Mouse (Mus musculus): ENCODE results near the gene Ccdc62. TPM values are rescaled to one million over a fixed set of nuclear protein-coding genes. Genes with fewer than 3 reads are reported as not detected.

Gene Ccdc62
- polyA plus RNA-seq, 1 experiment from 2014 or later: 5.1 TPM

- peaks cover 5% of the 10 kb centered on the region; the same call in 1 of the 2 replicates for H3K27me3 ChIP-seq
- no peak overlapping the region for H3K27ac ChIP-seq
- no peak overlapping the region for H3K9ac ChIP-seq (replicated peaks)
- 87% methylated on average over 9 of the region's 9 CpGs for WGBS
- no peak overlapping the region for H3K4me2 ChIP-seq (replicated peaks)
- no peak overlapping the region for H3K4me3 ChIP-seq (replicated peaks)
- no peak for ATAC-seq
- H3K9me3 ChIP-seq: no peaks in the 10 kb centered on the region
- peaks cover 13% of the 10 kb centered on the region for H3K4me1 ChIP-seq (replicated peaks)
- H3K36me3 ChIP-seq: no peaks in the 10 kb centered on the region
Measured at GRCm38 (mm10) chr5:123985434-123985833, 55.0 kb downstream of the Ccdc62 start.

- ATAC-seq: no peak
Measured at GRCm38 (mm10) chr5:123986925-123987324, 56.4 kb downstream of the Ccdc62 start.

GRCm38 (mm10) chr5:123987511-123987910 lies 57.0 kb downstream of the Ccdc62 start:
- Histone ChIP-seq H3K27me3 (peaks cover 17% of the 10 kb centered on the region), H3K4me2 (replicated peaks) (no peak overlapping the region), H3K9me3 (no peaks in the 10 kb centered on the region), H3K9ac (replicated peaks) (no peak overlapping the region), H3K27ac (no peak overlapping the region), H3K4me3 (replicated peaks) (no peak overlapping the region), H3K36me3 (no peaks in the 10 kb centered on the region), H3K4me1 (replicated peaks) (peaks cover 26% of the 10 kb centered on the region)
- ATAC-seq: no peak
- WGBS: 80% methylated on average over 4 of the region's 4 CpGs

More at GRCm38 (mm10) chr5:123986925-123987324, 56.4 kb downstream of the Ccdc62 start:
- peaks cover 21% of the 10 kb centered on the region for H3K4me1 ChIP-seq (replicated peaks)
- H3K9ac ChIP-seq (replicated peaks): no peak overlapping the region
- H3K4me3 ChIP-seq (replicated peaks): no peak overlapping the region
- no peak overlapping the region for H3K27ac ChIP-seq
- H3K4me2 ChIP-seq (replicated peaks): no peak overlapping the region
- WGBS: 94% methylated on average over 2 of the region's 2 CpGs
- no peaks in the 10 kb centered on the region for H3K9me3 ChIP-seq
- no peaks in the 10 kb centered on the region for H3K36me3 ChIP-seq
- H3K27me3 ChIP-seq: peaks cover 12% of the 10 kb centered on the region

GRCm38 (mm10) chr5:123989941-123990885 lies 59.7 kb downstream of the Ccdc62 start:
- H3K4me2 ChIP-seq (replicated peaks): no peak overlapping the region
- H3K9ac ChIP-seq (replicated peaks): no peak overlapping the region
- H3K36me3 ChIP-seq: no peaks in the 10 kb centered on the region
- peaks cover 26% of the 10 kb centered on the region for H3K4me1 ChIP-seq (replicated peaks)
- no peak overlapping the region for H3K4me3 ChIP-seq (replicated peaks)
- H3K27me3 ChIP-seq: peaks cover 17% of the 10 kb centered on the region
- no peaks in the 10 kb centered on the region for H3K9me3 ChIP-seq
- ATAC-seq: 0 out of 2 replicates have a peak, but pooled peaks have one; percentile 9
- no peak overlapping the region for H3K27ac ChIP-seq
- WGBS: 60% methylated on average over 20 of the region's 20 CpGs

- 83% methylated on average over 6 of the region's 6 CpGs for WGBS
Measured at GRCm38 (mm10) chr5:123991321-123991720, 60.8 kb downstream of the Ccdc62 start.

GRCm38 (mm10) chr5:123992193-123992637 lies 61.7 kb downstream of the Ccdc62 start:
- 85% methylated on average over 10 of the region's 10 CpGs for WGBS
- peaks cover 17% of the 10 kb centered on the region for H3K27me3 ChIP-seq

More at GRCm38 (mm10) chr5:123991321-123991720, 60.8 kb downstream of the Ccdc62 start:
- Histone ChIP-seq H3K4me3 (replicated peaks) (no peak overlapping the region), H3K36me3 (no peaks in the 10 kb centered on the region), H3K27ac (no peak overlapping the region), H3K27me3 (peaks cover 17% of the 10 kb centered on the region), H3K9ac (replicated peaks) (no peak overlapping the region), H3K4me2 (replicated peaks) (no peak overlapping the region), H3K9me3 (no peaks in the 10 kb centered on the region), H3K4me1 (replicated peaks) (peaks cover 26% of the 10 kb centered on the region)
- ATAC-seq: no peak

GRCm38 (mm10) chr5:123992794-123993193 lies 62.3 kb downstream of the Ccdc62 start:
- H3K4me1 ChIP-seq (replicated peaks): peaks cover 30% of the 10 kb centered on the region
- WGBS: 33% methylated on average over 5 of the region's 5 CpGs
- H3K9ac ChIP-seq (replicated peaks): no peak overlapping the region
- H3K27me3 ChIP-seq: peaks cover 17% of the 10 kb centered on the region
- peak; percentile 53 for ATAC-seq
- H3K4me3 ChIP-seq (replicated peaks): no peak overlapping the region
- no peaks in the 10 kb centered on the region for H3K36me3 ChIP-seq
- H3K9me3 ChIP-seq: no peaks in the 10 kb centered on the region
- no peak overlapping the region for H3K4me2 ChIP-seq (replicated peaks)
- H3K27ac ChIP-seq: 0 out of 2 replicates have a peak overlapping the region, but pooled peaks have one; percentile 73

More at GRCm38 (mm10) chr5:123992193-123992637, 61.7 kb downstream of the Ccdc62 start:
- H3K9ac ChIP-seq (replicated peaks): no peak overlapping the region
- 0 out of 2 replicates have a peak, but pooled peaks have one; percentile 10 for ATAC-seq
- no peak overlapping the region for H3K4me2 ChIP-seq (replicated peaks)
- peaks cover 26% of the 10 kb centered on the region for H3K4me1 ChIP-seq (replicated peaks)
- no peaks in the 10 kb centered on the region for H3K9me3 ChIP-seq
- H3K36me3 ChIP-seq: no peaks in the 10 kb centered on the region
- no peak overlapping the region for H3K27ac ChIP-seq
- H3K4me3 ChIP-seq (replicated peaks): no peak overlapping the region

- no peak overlapping the region for H3K4me2 ChIP-seq (replicated peaks)
- H3K4me1 ChIP-seq (replicated peaks): peaks cover 30% of the 10 kb centered on the region
- 68% methylated on average over 7 of the region's 7 CpGs for WGBS
- H3K27me3 ChIP-seq: peaks cover 12% of the 10 kb centered on the region
- no peak overlapping the region for H3K9ac ChIP-seq (replicated peaks)
- no peaks in the 10 kb centered on the region for H3K36me3 ChIP-seq
- H3K4me3 ChIP-seq (replicated peaks): no peak overlapping the region
- peak; percentile 76 for ATAC-seq
- peak overlapping the region; percentile 73 for H3K27ac ChIP-seq
- H3K9me3 ChIP-seq: no peaks in the 10 kb centered on the region
Measured at GRCm38 (mm10) chr5:123993263-123994036, 63.0 kb downstream of the Ccdc62 start.

- Histone ChIP-seq H3K9ac (replicated peaks) (no peak overlapping the region), H3K27me3 (peaks cover 12% of the 10 kb centered on the region), H3K36me3 (peaks cover under 1% of the 10 kb centered on the region; the same call in 1 of the 2 replicates), H3K27ac (no peak overlapping the region), H3K4me2 (replicated peaks) (no peak overlapping the region), H3K4me1 (replicated peaks) (peaks cover 27% of the 10 kb centered on the region), H3K4me3 (replicated peaks) (no peak overlapping the region), H3K9me3 (no peaks in the 10 kb centered on the region)
- ATAC-seq: no peak
- 92% methylated on average over 7 of the region's 7 CpGs for WGBS
Measured at GRCm38 (mm10) chr5:123994468-123994867, 64.0 kb downstream of the Ccdc62 start.

GRCm38 (mm10) chr5:123995388-123995787 lies 64.9 kb downstream of the Ccdc62 start:
- Histone ChIP-seq H3K27ac (no peak overlapping the region), H3K4me3 (replicated peaks) (no peak overlapping the region), H3K4me2 (replicated peaks) (no peak overlapping the region), H3K27me3 (peaks cover 12% of the 10 kb centered on the region), H3K9ac (replicated peaks) (no peak overlapping the region), H3K36me3 (peaks cover 4% of the 10 kb centered on the region; the same call in 1 of the 2 replicates), H3K4me1 (replicated peaks) (peaks cover 17% of the 10 kb centered on the region), H3K9me3 (no peaks in the 10 kb centered on the region)
- 87% methylated on average over 6 of the region's 6 CpGs for WGBS
- ATAC-seq: no peak

GRCm38 (mm10) chr5:123996194-123996593 lies 65.7 kb downstream of the Ccdc62 start:
- no peak for ATAC-seq
- Histone ChIP-seq H3K9me3 (no peaks in the 10 kb centered on the region), H3K36me3 (peaks cover 4% of the 10 kb centered on the region; the same call in 1 of the 2 replicates), H3K27ac (no peak overlapping the region), H3K9ac (replicated peaks) (no peak overlapping the region), H3K4me3 (replicated peaks) (no peak overlapping the region), H3K4me1 (replicated peaks) (peaks cover 15% of the 10 kb centered on the region), H3K4me2 (replicated peaks) (no peak overlapping the region), H3K27me3 (peaks cover 12% of the 10 kb centered on the region)
- WGBS: 87% methylated on average over 10 of the region's 10 CpGs

All from midbrain, embryonic 13.5 days (tissue).